Mouse (Mus musculus): Measurements from ENCODE around the gene Mmgt2.

Mmgt2 gene

DNA sequence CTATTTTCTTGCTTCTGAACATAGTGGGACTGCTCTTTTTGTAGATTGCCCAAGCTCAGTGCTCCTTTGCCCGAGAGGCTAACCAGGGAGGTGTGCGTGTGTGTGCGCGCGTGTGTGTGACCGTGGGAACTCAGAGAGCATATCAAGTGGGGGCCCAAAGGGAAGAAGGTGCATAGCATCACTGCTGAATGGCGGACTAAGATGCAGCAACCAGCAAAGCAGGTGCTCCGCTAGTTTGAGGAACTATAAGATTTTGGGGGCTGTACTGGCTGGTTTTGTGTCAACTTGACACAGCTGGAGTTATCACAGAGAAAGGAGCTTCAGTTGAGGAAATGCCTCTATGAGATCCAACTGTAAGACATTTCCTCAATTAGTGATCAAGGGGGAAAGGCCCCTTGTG, 27.4 kb upstream of the Mmgt2 start:
- DNase-seq (ENCODE audit: low read depth, low spot score), result no peak

DNA sequence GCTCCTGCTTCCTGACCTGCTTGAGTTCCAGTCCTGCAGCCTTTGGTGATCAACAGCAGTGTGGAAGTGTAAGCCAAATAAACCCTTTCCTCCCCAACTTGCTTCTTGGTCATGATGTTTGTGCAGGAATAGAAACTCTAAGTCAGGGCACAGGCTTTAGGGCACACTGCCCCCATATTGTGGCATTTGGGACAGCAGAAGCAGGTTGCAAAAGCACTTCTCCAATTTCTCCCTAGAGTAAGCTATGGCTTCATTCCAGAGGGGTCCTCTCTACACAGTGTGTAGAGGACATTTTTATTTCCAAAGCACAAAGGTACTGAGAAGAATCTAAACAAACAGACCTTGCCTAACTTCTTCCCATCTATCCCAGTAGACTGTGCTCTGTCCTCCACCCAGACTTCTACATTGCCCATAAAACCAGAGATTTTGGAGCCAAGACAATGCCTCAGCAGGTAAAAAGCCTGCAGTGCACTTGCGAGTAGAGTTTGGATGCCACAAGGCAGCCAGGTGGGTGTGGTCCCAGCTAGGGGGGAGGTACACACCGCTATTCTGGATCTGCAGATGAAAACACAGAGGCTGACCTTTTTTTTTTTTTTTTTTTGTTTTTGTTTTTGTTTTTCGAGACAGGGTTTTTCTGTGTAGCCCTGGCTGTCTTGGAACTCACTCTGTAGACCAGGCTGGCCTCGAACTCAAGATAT, 26.7 kb upstream of the Mmgt2 start:
- no peak for DNase-seq (ENCODE audit: low read depth, low spot score)

DNA sequence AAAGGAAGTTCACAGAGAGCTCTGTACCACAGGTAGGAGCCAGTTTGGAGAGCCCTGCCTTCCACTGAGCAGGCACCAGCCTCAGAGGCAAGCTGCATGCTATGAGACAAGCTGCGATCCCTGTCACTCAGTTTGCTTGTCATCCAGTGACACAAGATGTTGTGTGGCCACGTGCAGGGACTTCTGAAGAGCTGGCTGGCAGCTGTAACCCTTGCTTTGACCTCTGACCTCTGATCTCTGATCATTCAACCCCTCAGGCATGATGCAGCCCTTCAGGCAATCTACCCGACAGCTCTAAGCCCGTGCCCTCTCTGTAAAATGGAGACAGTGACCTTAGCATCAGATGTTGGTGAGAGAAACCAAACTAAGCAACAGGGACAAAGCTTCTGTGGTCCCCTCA, 25.6 kb upstream of the Mmgt2 start:
- no peak for DNase-seq (ENCODE audit: low read depth, low spot score)

DNA sequence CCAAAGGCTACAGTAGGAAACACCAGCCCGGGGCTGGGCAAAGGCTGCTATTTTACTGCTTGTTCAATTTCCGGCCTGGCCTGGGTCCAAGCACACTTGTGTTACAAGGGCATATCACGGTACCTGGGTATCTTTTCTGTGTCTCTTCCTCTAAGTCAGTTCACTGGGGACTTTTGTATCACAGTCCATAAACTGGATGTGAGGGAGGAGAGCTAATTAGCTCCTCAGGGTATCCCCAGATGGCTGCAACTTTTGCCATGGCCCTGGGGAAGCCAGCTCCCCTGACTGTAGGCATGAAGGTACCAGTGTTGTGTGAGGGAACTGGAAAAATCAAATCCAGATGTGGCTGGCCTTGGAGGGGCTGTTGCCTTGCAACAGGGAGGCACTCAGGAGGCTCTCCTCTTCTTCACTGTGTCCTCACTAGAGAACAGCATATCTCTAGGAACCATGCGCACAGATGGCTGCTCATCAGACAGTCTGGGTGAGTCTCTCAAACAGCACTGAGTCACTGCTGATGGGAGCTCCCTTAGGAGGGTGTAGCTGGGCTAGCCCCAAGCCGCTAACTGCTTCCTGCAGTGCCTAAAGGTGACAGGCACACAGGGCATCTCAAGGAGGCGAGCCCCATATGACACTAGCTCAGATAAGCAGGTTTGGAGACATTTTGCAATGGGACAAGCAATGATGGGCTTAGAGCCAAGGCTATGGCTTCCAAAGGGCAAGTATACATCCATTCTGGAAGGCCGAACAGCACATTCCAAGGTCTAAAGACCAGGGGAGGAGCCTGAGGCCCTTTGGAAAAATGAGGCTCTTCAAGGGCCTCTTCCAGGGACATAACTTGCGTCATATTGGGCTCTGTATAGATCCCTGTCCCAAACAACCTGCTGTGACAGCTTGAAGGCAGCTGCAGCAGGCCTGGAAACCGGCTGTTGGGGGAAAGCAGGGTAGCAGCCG, 23.8 kb upstream of the Mmgt2 start:
- no peak for DNase-seq (ENCODE audit: low read depth, low spot score)

DNA sequence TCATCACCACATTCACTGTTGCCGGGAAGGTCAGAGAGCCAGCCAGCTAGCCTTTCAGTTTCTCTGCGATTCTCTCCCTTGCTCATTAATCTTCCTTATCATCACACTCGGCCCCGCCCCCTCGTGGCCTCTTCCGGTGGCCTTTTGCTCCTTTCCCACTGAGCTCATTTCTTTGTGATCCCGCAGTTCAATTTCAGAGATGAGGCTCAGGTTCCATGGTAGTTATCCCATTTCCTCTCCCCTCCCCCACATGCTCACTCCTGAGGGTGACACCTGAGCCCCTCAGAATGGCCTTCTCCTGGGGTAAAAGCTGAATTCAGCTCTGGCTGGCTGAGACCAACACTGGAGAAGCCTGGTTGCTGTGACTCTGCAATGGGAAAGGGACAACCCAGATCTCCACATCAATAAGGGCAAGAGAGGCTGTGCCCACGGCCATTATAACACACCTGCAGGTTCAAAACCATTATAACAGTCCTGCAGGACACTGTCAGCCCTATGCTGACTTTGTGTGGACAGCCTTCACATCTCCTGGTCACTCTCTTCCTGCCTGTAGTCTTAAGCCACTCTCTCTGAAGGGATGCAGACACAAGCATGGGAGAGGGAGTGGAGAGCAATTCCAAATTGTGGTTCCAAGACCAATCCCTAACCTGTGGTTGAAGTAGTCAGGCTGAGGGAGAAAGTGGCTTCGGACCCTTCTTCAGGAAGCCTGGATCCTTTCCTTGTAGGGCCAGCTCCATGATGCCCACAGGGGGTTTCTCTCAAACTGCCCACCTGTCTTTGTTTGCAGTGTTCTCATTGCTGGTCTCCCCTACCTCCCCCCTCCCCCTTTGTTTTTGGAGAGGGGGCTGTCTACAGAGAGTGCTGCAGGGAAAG, 18.9 kb upstream of the Mmgt2 start:
- no peak for DNase-seq (ENCODE audit: low read depth, low spot score)

DNA sequence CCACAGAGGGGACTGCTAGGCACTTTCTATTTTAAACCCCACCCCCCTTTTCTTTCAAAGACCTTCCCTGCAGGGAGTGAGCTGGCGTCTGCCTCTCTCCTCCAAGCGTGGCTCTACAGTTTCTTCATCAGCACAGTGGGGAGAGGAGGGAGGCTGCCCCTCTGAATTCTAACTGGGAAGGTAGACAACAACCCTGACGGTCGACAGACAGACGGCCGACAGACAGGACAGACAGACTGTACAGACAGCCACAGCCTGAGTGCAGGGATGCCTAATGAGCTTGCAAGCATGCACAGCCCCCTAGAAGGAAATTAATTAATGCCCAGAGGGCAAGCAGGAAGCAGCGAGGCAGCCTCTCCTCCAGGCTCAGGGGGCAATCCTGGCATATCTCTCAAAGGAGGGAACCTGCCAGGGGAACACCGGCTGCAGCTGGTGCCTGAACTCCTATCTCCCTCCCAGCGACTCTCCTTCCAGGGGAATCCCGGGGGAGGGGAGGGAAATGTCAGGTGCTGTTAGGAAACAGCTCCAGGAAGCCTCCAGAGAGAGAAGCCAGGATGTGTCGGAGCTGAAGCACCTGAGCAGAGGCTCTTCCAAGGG, 18.1 kb upstream of the Mmgt2 start:
- DNase-seq (ENCODE audit: low read depth, low spot score), result no peak

DNA sequence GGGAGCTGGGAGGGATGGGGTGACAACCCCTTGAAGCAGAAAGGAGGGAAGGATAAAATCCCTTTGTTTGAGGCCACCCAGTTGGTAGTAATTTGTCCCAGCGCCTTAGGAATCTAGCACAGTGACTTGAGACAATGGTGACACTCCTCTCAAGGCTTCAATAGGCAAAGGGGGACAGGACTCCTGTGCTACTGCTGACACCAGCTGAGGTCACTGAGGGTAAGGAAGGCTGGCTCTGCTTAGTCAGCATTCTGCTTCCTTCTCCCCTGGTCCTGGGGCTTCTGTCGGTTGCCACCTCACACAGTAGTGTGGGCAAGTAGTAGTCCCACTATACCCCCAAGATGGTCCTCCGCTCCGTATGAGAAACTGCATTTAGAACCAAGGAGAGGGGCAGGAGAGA, 17.3 kb upstream of the Mmgt2 start:
- DNase-seq (ENCODE audit: low read depth, low spot score), result no peak

DNA sequence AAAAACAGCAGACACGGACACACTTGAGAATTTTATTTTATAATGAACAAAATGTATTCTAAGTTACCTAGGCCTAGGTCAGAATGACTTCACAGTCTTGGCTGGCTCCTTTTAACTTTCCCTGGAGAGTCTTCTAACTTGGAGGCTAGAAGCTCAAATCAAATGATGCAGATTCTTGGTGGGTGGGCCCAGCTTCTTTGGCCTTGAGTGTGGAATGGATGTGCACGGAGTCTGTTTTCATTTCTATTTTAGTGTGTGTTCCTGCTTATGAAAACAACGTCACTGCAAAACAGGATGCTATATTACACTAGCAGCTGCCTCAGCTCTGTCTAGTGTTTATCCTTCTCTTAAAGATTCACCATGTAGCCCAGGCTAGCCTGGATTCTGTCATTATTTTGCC, 13.1 kb upstream of the Mmgt2 start:
- no peak for DNase-seq (ENCODE audit: low read depth, low spot score)

DNA sequence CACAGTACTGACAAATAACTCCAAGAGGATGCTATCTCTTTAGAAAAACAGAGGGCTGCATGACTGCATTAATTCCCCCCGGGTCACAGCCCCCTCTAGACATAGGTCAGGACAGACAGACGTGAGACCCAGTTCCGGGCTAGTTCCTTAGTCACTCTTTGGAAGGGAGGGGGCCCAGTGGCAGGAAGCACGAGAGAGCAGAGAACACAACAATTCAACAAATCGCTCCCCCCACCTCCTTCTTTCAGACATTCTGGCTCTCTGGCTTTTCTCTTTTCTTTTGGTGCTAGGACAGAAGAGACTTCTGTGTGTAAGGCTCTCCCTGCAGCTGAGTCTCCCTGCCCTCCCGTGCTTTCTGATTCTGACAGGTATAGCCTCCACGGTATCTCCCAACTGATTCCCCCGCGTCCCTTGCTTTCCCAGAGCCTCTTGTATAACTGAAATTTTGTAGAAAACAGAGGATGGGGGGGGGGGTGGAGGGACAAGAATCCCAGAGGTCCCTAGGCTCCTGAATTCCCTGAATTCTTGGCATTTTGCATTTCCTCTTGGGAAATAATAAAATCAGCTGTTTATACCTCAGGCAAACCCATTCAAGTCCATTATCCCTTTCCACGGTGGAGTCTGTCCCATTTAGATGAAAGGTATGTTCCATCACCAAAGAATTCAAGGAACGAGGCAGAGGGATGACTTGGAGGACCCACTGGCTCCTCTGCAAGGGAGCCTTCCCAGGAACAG, 12.2 kb upstream of the Mmgt2 start:
- no peak for DNase-seq (ENCODE audit: low read depth, low spot score)

DNA sequence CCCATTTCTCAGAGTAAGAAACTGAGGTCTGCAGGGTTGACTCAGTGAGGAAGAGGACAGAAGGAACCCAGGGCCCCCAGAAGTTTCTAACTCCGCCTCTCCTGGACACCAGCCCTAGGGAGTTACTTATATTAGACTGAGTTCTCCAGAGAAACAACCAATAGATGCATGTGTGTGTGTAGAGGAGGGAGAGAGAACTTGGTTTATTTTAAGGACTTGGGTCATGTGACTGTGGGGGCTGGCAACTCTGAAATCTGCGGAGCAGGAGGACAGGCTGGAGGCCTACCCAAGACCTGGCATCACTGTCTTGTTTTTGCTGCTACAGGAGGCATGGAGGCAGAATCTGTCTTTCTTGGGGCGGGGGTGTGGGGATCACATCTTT, 11.6 kb upstream of the Mmgt2 start:
- DNase-seq (ENCODE audit: low read depth, low spot score), result no peak

DNA sequence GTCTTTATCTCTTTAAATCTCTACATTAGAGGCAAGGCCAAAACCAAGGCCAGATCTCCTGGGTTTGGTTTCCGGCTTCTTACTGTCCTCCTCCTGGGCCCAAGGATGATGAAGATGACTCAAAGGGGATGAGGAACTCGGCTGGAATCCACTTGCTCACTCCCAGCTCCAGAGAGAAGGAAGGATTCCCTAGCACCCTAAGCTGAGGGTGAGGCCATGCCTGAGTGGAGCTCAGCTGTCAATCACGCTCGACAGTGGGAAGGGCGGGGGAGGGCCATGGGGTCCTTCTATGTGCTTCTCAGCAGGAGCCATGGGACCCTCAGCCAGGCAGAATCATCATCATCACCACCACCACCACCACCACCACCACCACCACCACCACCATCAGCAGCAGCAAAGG, 11.1 kb upstream of the Mmgt2 start:
- DNase-seq (ENCODE audit: low read depth, low spot score), result no peak

DNA sequence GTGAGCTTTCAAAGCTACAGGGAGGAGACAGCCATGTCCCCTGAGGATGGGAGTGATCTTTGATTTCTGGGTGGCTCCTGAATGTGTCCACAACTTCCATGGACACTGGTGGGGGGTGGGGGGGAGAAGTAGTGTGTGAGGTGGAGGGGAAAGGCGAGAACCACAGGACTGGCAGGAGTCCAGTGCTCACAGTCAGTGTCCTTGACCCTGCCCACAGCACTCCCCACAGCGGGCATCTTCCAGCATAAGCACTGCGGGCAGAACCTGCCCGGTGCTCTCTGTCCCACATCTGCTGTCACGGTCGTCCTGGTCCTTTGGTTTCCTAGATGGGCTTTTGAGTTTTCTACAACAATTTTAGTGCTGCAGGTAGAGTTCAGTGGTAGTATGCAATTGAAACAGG, 10.7 kb upstream of the Mmgt2 start:
- DNase-seq (ENCODE audit: low read depth, low spot score), result no peak

DNA sequence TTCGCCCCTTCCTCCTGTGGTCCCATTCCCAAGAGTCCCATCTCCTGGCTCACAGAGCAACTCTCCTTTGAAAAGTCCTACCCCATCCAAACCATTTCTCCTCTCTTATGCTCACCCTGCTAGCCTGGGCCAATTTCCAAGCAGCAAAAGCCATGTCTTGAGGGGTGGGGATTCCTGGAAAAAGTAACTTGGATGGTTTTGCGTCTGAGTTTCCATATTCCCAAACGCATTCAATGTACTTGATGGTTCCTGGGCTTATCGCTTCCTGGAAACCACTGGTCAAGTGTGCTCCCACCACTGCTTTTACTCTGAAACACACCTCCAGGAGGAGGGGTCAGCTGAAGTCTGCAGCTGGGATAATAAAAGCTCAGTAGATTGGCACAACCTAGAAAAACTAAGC, 10.1 kb upstream of the Mmgt2 start:
- DNase-seq (ENCODE audit: low read depth, low spot score), result no peak

DNA sequence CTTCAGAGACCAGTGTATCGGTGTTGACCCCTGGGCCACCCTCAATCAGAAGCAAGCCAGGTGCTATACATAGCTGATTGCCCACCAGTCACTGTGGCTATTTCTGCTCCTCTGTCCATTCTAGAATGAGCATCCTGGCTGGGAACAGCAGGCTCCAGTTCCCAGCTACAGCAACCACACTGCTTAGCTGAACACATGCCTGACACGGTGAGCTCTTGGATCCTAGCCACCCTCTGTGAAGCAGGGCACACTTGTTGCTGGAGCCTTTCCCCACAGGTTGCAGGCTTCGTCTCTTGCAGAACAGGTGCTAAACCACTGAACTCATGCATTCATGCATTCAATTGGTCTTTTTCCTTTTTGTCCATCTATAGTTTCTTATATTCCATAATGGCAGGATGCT, 8.1 kb upstream of the Mmgt2 start:
- no peak for DNase-seq (ENCODE audit: low read depth, low spot score)

DNA sequence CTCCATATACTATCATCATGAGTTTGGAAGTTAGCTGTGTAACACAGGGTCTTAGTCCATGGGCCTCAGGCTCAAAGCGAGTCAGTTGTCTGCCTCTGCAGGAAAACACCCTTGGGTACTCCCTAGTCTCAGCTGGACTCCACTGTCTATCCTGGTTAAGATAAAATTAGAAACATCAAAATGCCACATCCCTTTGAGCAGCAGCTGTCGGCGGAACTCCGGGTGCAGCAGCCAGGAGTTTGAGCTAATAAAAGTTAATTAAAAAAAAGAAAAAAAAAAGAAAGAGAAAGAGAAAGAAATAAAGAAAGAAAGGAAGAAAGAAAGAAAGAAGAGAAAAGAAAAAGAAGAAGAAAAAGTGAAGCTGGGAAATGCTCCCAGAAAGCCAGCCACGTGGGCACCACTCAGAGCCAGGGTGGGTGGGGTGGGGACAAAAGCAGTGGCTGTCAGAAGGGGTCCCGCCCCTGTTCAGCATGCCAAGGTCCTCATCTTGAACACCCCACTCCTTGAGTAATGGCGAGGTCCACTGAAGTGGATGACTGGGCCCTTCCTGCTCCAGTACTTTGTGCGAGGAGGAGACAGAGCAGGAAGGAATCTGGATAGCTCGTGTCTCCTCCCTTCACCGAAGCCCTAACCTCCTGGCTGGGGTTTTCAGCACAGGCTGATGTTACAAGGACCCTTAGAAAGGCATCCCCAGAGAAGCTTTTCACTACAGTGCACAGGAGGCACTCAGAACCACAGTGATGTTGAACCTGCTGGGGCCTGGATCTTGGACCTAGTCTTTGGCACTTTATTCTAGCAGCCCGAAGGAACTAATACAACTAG, 6.2 kb upstream of the Mmgt2 start:
- no peak for DNase-seq (ENCODE audit: low read depth, low spot score)

DNA sequence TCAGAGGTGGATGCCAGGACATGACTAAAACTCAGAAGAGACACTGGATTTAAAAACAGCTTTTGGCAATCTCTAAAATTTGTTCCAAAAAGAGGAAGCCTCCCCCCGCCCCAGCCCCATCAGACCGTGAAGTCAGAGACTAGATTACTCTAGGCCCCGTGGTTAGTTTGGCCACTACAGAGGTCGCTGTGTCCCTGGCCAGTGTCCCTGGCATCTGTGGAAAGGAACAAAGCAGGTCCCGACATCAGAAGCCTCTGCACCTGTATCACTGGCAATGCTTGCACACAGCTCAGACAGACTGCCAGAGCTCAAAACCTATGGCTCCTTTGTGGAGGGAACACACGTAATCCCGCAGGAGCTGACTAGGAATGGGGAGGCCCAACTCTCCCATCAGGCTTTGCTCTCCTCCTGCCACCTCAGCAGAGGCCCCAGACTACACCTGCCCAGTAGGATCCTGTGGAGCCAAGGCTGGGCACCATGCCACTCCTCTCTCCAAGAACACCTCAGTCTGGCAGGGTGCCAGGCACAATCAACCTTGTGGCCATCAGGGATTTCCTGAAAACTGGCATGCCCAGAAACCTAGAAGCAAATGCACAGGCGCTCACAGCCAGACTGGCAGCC, 5.3 kb upstream of the Mmgt2 start:
- DNase-seq (ENCODE audit: low read depth, low spot score), result no peak

DNA sequence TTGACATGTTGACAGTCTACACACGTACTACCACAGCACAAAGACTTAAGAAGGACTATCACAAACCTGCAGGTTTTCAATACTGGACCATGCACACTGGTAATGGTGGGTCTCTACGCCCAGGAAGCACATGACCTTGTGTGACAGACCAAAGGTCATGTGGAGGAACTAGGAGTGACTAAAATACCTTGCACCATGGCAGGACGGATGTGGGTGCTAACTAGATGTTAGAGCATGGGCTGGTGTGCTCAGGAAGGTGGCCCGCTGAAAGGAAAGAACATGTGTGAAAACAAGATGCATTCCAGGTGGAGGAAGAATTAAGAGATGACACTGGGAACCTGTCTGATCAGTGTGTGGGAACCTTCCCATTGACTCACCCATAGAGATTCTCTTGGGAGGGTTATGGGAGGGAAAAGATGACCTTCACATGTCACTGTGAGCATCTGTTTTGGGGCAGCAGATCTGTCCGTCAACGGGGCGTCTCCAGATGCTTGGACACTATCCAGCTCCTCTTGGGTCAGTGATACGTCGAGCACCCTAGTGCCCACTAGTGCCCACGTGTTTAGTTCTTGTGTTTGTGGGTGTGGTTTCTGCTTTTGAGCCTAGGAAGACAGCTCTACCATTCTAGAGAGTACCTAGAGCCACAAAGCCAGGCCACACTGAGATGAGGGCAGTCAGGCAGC, 4.6 kb upstream of the Mmgt2 start:
- DNase-seq (ENCODE audit: low read depth, low spot score), result no peak

DNA sequence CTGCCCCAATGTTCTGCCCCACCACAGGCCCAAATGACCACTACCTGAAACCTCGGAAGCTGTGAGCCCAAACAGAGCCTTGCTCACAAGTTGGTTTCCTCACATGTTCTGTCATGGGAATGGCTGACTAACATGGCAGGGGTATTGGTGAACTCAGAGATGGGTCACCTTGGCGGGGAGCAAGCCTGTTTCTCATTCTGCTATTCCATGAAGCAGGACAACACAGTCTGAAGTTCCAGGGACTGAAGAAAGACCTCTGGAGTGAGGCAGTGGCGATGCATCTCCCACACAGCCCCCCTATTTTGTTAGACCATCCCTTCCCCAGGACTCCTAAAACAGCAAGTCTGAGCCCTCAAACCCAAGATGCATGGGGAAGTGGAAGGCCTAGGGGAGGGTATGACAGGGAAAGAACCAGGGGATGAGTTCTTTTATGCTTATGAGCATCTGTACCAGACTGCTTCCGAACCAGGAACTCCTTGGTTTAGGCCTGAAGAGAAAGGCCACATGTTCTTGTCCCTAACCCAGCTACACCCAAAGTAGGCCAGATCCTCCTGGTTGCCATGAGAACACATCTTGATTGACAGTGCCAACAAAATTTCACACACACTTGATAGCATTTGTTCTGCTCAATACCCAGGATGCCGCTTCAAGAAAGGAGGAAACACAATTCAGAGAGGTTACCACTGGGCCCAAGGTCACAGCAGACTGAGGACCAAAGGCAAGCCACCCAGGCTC, 3.7 kb upstream of the Mmgt2 start:
- no peak for DNase-seq (ENCODE audit: low read depth, low spot score)

DNA sequence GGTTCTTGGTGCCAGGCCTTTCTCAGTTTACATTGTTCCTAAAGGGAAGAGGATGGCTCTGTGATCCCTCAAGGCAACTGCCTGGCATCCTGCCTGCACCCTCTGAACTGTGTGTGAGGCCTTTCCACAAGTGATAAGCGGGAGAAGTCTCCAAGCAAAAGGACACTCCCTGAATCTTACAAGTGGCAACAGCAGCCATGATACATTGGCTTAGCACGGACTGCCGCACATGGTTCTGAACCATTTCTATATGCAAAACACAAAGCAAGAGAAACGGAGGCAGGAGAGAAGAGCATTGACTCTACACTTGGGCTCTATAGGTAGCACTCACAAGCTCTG, 3.2 kb upstream of the Mmgt2 start:
- no peak for DNase-seq (ENCODE audit: low read depth, low spot score)
